8 mouse cellular contexts compared by ENCODE assay signal in genomic region chr2:13398955-13399354, GRCm38 (mm10).
DNase-seq lines count a peak whose midpoint lies in the region; ATAC-seq and TF ChIP-seq lines count a peak whose summit lies in the region.

No protein-coding gene starts in this region.

- H3K4me2 ChIP-seq in limb, embryonic 12.5 days: no peak overlapping the region
- no peak overlapping the region for H3K4me2 ChIP-seq in limb, embryonic 14.5 days (replicated peaks; ENCODE audit: low read depth, low read length, severe bottlenecking)
- no peak overlapping the region for H3K4me2 ChIP-seq in neural tube, embryonic 13.5 days

- no peak for DNase-seq in limb, embryonic 10.5 days (ENCODE audit: low spot score)
- peak; percentile 37 to 49 for DNase-seq in cerebellum, postnatal 25 days
- DNase-seq in heart, adult 9 months (ENCODE audit: low spot score in 2 of 2): peak; percentile 74 to 77
- peak; percentile 17 for DNase-seq in limb, embryonic 14.5 days (ENCODE audit: low spot score)
- DNase-seq in right cerebral cortex, postnatal 25 days: no peak
- DNase-seq in left cerebral cortex, postnatal 14 days (ENCODE audit: low spot score in 2 of 2): no peak

- peaks cover 7% of the 10 kb centered on the region for H3K4me1 ChIP-seq in limb, embryonic 12.5 days (replicated peaks)
- H3K4me1 ChIP-seq in limb, embryonic 10.5 days: peaks cover 6% of the 10 kb centered on the region; the same call in 1 of the 2 replicates
- H3K4me1 ChIP-seq in limb, embryonic 14.5 days (ENCODE audit: control insufficient read depth, insufficient read depth, low read length): peaks cover 12% of the 10 kb centered on the region
- H3K4me1 ChIP-seq in neural tube, embryonic 13.5 days (replicated peaks): peaks cover 30% of the 10 kb centered on the region

- peak; percentile 47; the same call in 1 of the 2 replicates for ATAC-seq in limb, embryonic 12.5 days (ENCODE audit: insufficient number of reproducible peaks, insufficient read depth, low FRiP score, low TSS enrichment, low read depth)
- peak; percentile 60; the same call in 1 of the 2 replicates for ATAC-seq in limb, embryonic 14.5 days (ENCODE audit: low FRiP score, low read depth)
- peak; percentile 93 for ATAC-seq in neural tube, embryonic 13.5 days (ENCODE audit: low read depth)

- 35% methylated on average over 2 of the region's 2 CpGs for WGBS in limb, embryonic 12.5 days
- 38% methylated on average over 2 of the region's 2 CpGs for WGBS in limb, embryonic 10.5 days
- WGBS in limb, embryonic 14.5 days: 22% methylated on average over 2 of the region's 2 CpGs
- 0% methylated on average over 2 of the region's 2 CpGs for WGBS in neural tube, embryonic 13.5 days

- no peaks in the 10 kb centered on the region for H3K27me3 ChIP-seq in limb, embryonic 12.5 days
- H3K27me3 ChIP-seq in limb, embryonic 10.5 days (ENCODE audit: low read depth, poor library complexity, severe bottlenecking): no peaks in the 10 kb centered on the region
- H3K27me3 ChIP-seq in limb, embryonic 14.5 days (ENCODE audit: control insufficient read depth, insufficient read depth, low read length): no peaks in the 10 kb centered on the region
- H3K27me3 ChIP-seq in neural tube, embryonic 13.5 days: no peaks in the 10 kb centered on the region

- intact Hi-C loops in left cerebral cortex, postnatal 14 days (cut with DNase I): loop anchor here (10.0 kb wide), 1 partner anchor 176 kb away; the partner anchor contains the start of gene Vim

- no peak overlapping the region for H3K4me3 ChIP-seq in limb, embryonic 12.5 days (replicated peaks)
- H3K4me3 ChIP-seq in limb, embryonic 10.5 days: no peak overlapping the region
- no peak overlapping the region for H3K4me3 ChIP-seq in limb, embryonic 14.5 days (replicated peaks; ENCODE audit: low read length)
- H3K4me3 ChIP-seq in neural tube, embryonic 13.5 days: no peak overlapping the region

- no peak overlapping the region for H3K9ac ChIP-seq in limb, embryonic 12.5 days (replicated peaks)
- H3K9ac ChIP-seq in limb, embryonic 14.5 days (ENCODE audit: low read depth, low read length, severe bottlenecking): no peak overlapping the region; the same call in 1 of the 2 replicates
- H3K9ac ChIP-seq in neural tube, embryonic 13.5 days: no peak overlapping the region

- H3K36me3 ChIP-seq in limb, embryonic 12.5 days: no peaks in the 10 kb centered on the region
- no peaks in the 10 kb centered on the region for H3K36me3 ChIP-seq in limb, embryonic 10.5 days
- H3K36me3 ChIP-seq in limb, embryonic 14.5 days (ENCODE audit: control insufficient read depth, insufficient read depth, low read length): no peaks in the 10 kb centered on the region
- no peaks in the 10 kb centered on the region for H3K36me3 ChIP-seq in neural tube, embryonic 13.5 days

- no peaks in the 10 kb centered on the region for H3K9me3 ChIP-seq in limb, embryonic 12.5 days
- no peaks in the 10 kb centered on the region for H3K9me3 ChIP-seq in limb, embryonic 10.5 days (replicated peaks)
- H3K9me3 ChIP-seq in limb, embryonic 14.5 days (ENCODE audit: control insufficient read depth, low read length): no peaks in the 10 kb centered on the region
- no peaks in the 10 kb centered on the region for H3K9me3 ChIP-seq in neural tube, embryonic 13.5 days

- no peak overlapping the region for H3K27ac ChIP-seq in limb, embryonic 12.5 days
- H3K27ac ChIP-seq in limb, embryonic 10.5 days: no peak overlapping the region
- no peak overlapping the region for H3K27ac ChIP-seq in limb, embryonic 14.5 days (replicated peaks; ENCODE audit: low read depth, low read length)
- peak overlapping the region; percentile 64 for H3K27ac ChIP-seq in neural tube, embryonic 13.5 days (replicated peaks)

- no peak for TF ChIP-seq POLR2A in limb, embryonic 14.5 days (IDR thresholded peaks at IDR 0.05; ENCODE audit: borderline replicate concordance, extremely low read depth, insufficient read depth, insufficient read length)

Comparison
In these comparisons a context has a peak if more than half of its experiments do, and no peak if none do; other contexts are left out.
1. DNase-seq: peak in cerebellum, postnatal 25 days (2 of 2), heart, adult 9 months (2 of 2) and limb, embryonic 14.5 days (single experiment); none in limb, embryonic 10.5 days (single experiment), right cerebral cortex, postnatal 25 days (single experiment) and left cerebral cortex, postnatal 14 days (0 of 2).
2. Peak in every context shown above with its lines, with median percentiles within 50 percentile points of each other: ATAC-seq.